Mouse (Mus musculus): ENCODE data around the gene Ndufb4.

DNA sequence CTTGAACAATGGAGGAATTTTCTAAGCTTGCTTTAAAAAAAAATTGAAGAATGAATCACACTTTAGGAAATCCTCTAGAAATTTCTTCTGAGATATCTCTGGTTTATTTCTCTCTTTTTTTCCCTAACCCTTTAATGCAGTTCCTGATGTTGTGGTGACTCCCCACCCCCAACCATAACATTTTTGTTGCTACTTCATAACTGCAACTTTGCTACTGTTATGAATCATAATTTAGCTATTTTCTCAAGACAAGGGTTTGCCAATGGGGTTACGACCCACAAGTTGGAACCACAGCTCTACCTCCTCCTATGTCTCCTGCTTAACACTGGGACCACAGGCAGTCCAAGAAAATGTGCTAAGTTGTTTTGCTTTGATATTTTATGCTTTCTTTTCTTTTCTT lies 50.8 kb downstream of the Ndufb4 start:
- TF ChIP-seq POLR2A (IDR thresholded peaks at IDR 0.05; ENCODE audit: insufficient read depth, low read depth, low read length) (no peak), CTCF (IDR thresholded peaks at IDR 0.05; ENCODE audit: insufficient read depth, low read depth, low read length) (no peak)

All from olfactory bulb, adult 2 months (tissue).